Mouse (Mus musculus) embryonic facial prominence, embryonic 11.5 days (tissue): Measurements from ENCODE around the gene Gm21778. TPM values are rescaled to one million over a fixed set of nuclear protein-coding genes. Genes with fewer than 3 reads are reported as not detected.
"Not testable (repeated sequence)": the region's sequence is repeated elsewhere in the genome, so short reads cannot be mapped to it uniquely, and the experiment has no call there.

Source experiments
- ATAC-seq: fragments of 200-750 bp; cut with Nextera tagmentation; replicated peaks from 2 replicates; pipeline ENCODE4 v1.8.0; 2017; ENCODE audit warnings: low read depth; ENCODE audit not compliant: insufficient number of reproducible peaks, low FRiP score, low TSS enrichment
- DNase-seq: peaks from one replicate; pipeline ENCODE4 v3.0.0-alpha.2; 2015; ENCODE audit warnings: low spot score
- H3K27ac ChIP-seq: fragments of 300-500 bp; sonication (generic); replicated peaks from 2 replicates; pipeline ENCODE4 v1.5.1; 2014; ENCODE audit warnings: mild to moderate bottlenecking, low read depth, low read length, control low read depth
- H3K27me3 ChIP-seq: fragments of 300-500 bp; sonication (generic); 2 replicates; pipeline ENCODE4 v1.6.1; 2014; ENCODE audit warnings: mild to moderate bottlenecking, low read length, moderate library complexity, mixed read lengths; ENCODE audit not compliant: control insufficient read depth, insufficient read depth
- H3K36me3 ChIP-seq: fragments of 300-500 bp; sonication (generic); replicated peaks from 2 replicates; pipeline ENCODE4 v1.6.1; 2014; ENCODE audit warnings: low read depth, mild to moderate bottlenecking, low read length, moderate library complexity, mixed read lengths; ENCODE audit not compliant: control insufficient read depth, insufficient read depth
- H3K4me1 ChIP-seq: fragments of 300-500 bp; sonication (generic); 2 replicates; pipeline ENCODE4 v1.6.1; 2014; ENCODE audit warnings: low read length, mixed read lengths; ENCODE audit not compliant: control insufficient read depth, insufficient read depth
- H3K4me2 ChIP-seq: fragments of 300-500 bp; sonication (generic); 2 replicates; pipeline ENCODE4 v1.6.1; 2014; ENCODE audit warnings: low read depth, mild to moderate bottlenecking, control low read depth, low read length, moderate library complexity
- H3K4me3 ChIP-seq: fragments of 300-500 bp; sonication (generic); 2 replicates; pipeline ENCODE4 v1.5.1; 2014; ENCODE audit warnings: low read depth, low read length, control low read depth
- H3K9ac ChIP-seq: fragments of 300-500 bp; sonication (generic); replicated peaks from 2 replicates; pipeline ENCODE4 v1.6.1; 2014; ENCODE audit warnings: mild to moderate bottlenecking, control low read depth, low read length
- H3K9me3 ChIP-seq: fragments of 300-500 bp; sonication (generic); replicated peaks from 2 replicates; pipeline ENCODE4 v1.6.1; 2016; ENCODE audit warnings: mild to moderate bottlenecking, low read length, inconsistent platforms, mixed read lengths; ENCODE audit not compliant: control insufficient read depth
- polyA plus RNA-seq: library from polyadenylated mRNA; unstranded; fragments of >200 nt; fragmentation: Nextera tagmentation; extraction: Ambion mirVana; gene quantifications from 2 replicates; pipeline ENCODE4 v1.2.1, GENCODE M21; 2014

Gm21778 gene
- not detected in 2 replicates for polyA plus RNA-seq

GRCm38 (mm10) chrY:5942160-5942559 is at the start of gene Gm21778:
Gm21778 (plus strand) TSS chrY:5942460.
- not testable (repeated sequence) for H3K27me3 ChIP-seq, H3K4me1 ChIP-seq, H3K9me3 ChIP-seq, H3K4me2 ChIP-seq, H3K27ac ChIP-seq, H3K4me3 ChIP-seq, H3K9ac ChIP-seq, H3K36me3 ChIP-seq, DNase-seq, ATAC-seq

Other genes with a start within 250 kb of the Gm21778 start
- gene Gm20914, start 216.5 kb upstream of the Gm21778 start, polyA plus RNA-seq: not detected in 2 replicates
- not detected in 2 replicates for gene Gm28171, start 149.1 kb upstream of the Gm21778 start, polyA plus RNA-seq